Comparison of ENCODE assay signal across 13 mouse cellular contexts in the genomic region with DNA sequence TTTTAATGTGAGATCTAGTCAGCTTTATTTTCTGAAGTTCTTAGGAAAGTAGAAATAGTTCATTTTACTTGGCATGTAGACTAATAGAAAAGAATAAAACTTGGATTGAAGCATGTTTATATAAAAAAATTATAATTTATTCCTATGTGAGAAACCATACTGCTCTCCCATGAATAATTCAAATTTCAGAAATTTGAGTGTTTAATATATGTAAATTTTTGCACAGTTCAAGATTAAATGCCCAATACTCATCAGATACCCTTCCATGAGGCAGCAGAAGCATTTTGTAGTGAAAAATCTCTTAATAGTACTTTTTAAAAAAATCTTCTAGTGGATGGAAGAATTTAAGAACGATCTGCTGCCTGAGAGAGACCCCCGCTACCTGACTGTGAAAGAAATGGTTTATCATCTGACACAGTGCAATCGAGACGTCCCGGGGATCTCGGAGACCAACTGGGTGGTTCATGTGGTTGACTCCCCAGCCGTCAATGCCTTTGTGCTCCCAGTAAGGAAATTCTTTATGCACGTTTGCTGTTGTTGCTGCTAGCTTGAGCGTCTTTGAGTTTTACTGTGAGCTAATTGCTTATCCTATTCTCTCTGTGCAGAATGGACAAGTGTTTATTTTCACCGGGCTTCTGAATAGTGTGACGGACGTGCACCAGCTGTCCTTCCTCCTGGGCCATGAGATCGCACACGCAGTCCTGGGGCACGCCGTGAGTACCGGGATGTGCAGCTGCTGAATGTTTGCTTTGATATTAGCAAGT. TPM values are rescaled to one million over a fixed set of nuclear protein-coding genes. Genes with fewer than 3 reads are reported as not detected.
DNase-seq lines count a peak whose midpoint lies in the region; ATAC-seq lines count a peak whose summit lies in the region.
"Had no signal": no experiment of that assay in that cellular context is flagged by ENCODE, and none has a peak within 500 bp of the region (broad histone marks: within the 10 kb centered on the region; RNA-seq: fewer than 3 reads in every experiment).

No protein-coding gene starts in this region.

- WGBS in kidney, embryonic 16.5 days = 38% methylated on average over 17 of the region's 17 CpGs
- 13% methylated on average over 17 of the region's 17 CpGs for WGBS in forebrain, embryonic 12.5 days
- 38% methylated on average over 17 of the region's 17 CpGs for WGBS in lung, embryonic 16.5 days
- WGBS in neural tube, embryonic 12.5 days = 26% methylated on average over 17 of the region's 17 CpGs
- WGBS in heart, embryonic 10.5 days = 66% methylated on average over 17 of the region's 17 CpGs

- ATAC-seq in kidney, embryonic 16.5 days (ENCODE audit: low FRiP score, low TSS enrichment) = peak; percentile 82
- peak; percentile 88 for ATAC-seq in forebrain, embryonic 12.5 days (ENCODE audit: low FRiP score)
- ATAC-seq in lung, embryonic 16.5 days (ENCODE audit: low read depth) = peak; percentile 96
- peak; percentile 88 for ATAC-seq in neural tube, embryonic 12.5 days (ENCODE audit: low FRiP score, low read depth)

- DNase-seq in kidney, postnatal 25 days = no peak
- DNase-seq in frontal cortex, postnatal 10 days (ENCODE audit: low spot score in 2 of 2) = no peak
- no peak for DNase-seq in heart, embryonic 10.5 days (ENCODE audit: low spot score)
- DNase-seq in right cerebral cortex, postnatal 14 days = no peak
- DNase-seq: cerebellum, adult 18-20 months; right cerebral cortex, postnatal 4 days; thymus, adult 2 months had no signal

- H3K27me3 ChIP-seq in kidney, embryonic 16.5 days (ENCODE audit: insufficient read depth, low read length) = no peaks in the 10 kb centered on the region
- H3K27me3 ChIP-seq in forebrain, embryonic 12.5 days = peaks cover 24% of the 10 kb centered on the region
- H3K27me3 ChIP-seq in lung, embryonic 16.5 days (ENCODE audit: control insufficient read depth, insufficient read depth, low read depth, low read length) = no peaks in the 10 kb centered on the region
- H3K27me3 ChIP-seq in neural tube, embryonic 12.5 days (replicated peaks) = no peaks in the 10 kb centered on the region
- H3K27me3 ChIP-seq in heart, embryonic 10.5 days (ENCODE audit: insufficient read depth, poor library complexity, severe bottlenecking) = no peaks in the 10 kb centered on the region
- H3K27me3 ChIP-seq: CH12.LX had no signal

- H3K4me1 ChIP-seq in kidney, embryonic 16.5 days (ENCODE audit: insufficient read depth, low read length) = peaks cover 3% of the 10 kb centered on the region; the same call in 1 of the 2 replicates
- peaks cover 5% of the 10 kb centered on the region; the same call in 1 of the 2 replicates for H3K4me1 ChIP-seq in forebrain, embryonic 12.5 days
- no peaks in the 10 kb centered on the region; the same call in 1 of the 2 replicates for H3K4me1 ChIP-seq in lung, embryonic 16.5 days (replicated peaks; ENCODE audit: control insufficient read depth, insufficient read depth, low read length)
- no peaks in the 10 kb centered on the region for H3K4me1 ChIP-seq in neural tube, embryonic 12.5 days
- H3K4me1 ChIP-seq in heart, embryonic 10.5 days = no peaks in the 10 kb centered on the region

- H3K9me3 ChIP-seq in kidney, embryonic 16.5 days (ENCODE audit: low read length) = no peaks in the 10 kb centered on the region
- H3K9me3 ChIP-seq in forebrain, embryonic 12.5 days = no peaks in the 10 kb centered on the region
- H3K9me3 ChIP-seq in lung, embryonic 16.5 days (ENCODE audit: control insufficient read depth, low read length) = no peaks in the 10 kb centered on the region
- H3K9me3 ChIP-seq in neural tube, embryonic 12.5 days = no peaks in the 10 kb centered on the region
- no peaks in the 10 kb centered on the region for H3K9me3 ChIP-seq in heart, embryonic 10.5 days

- H3K4me3 ChIP-seq in kidney, embryonic 16.5 days (ENCODE audit: low read length) = no peak overlapping the region
- 0 out of 2 replicates have a peak overlapping the region, but pooled peaks have one; percentile 14 for H3K4me3 ChIP-seq in forebrain, embryonic 12.5 days (replicated peaks)
- peak overlapping the region; percentile 11; the same call in 1 of the 2 replicates for H3K4me3 ChIP-seq in lung, embryonic 16.5 days (ENCODE audit: low read length)
- H3K4me3 ChIP-seq in neural tube, embryonic 12.5 days = no peak overlapping the region
- no peak overlapping the region for H3K4me3 ChIP-seq in heart, embryonic 10.5 days

- 0 out of 2 replicates have a peak overlapping the region, but pooled peaks have one; percentile 2 for H3K4me2 ChIP-seq in kidney, embryonic 16.5 days (replicated peaks; ENCODE audit: low read depth, low read length)
- peak overlapping the region; percentile 27 for H3K4me2 ChIP-seq in forebrain, embryonic 12.5 days
- peak overlapping the region; percentile 27 for H3K4me2 ChIP-seq in lung, embryonic 16.5 days (ENCODE audit: low read depth, low read length)
- H3K4me2 ChIP-seq in neural tube, embryonic 12.5 days (replicated peaks) = peak overlapping the region; percentile 37

- H3K36me3 ChIP-seq in kidney, embryonic 16.5 days (ENCODE audit: insufficient read depth, low read length) = 0 out of 2 replicates have a peak, but pooled peaks cover 5% of the 10 kb centered on the region
- H3K36me3 ChIP-seq in forebrain, embryonic 12.5 days (replicated peaks) = no peaks in the 10 kb centered on the region
- H3K36me3 ChIP-seq in lung, embryonic 16.5 days (ENCODE audit: control insufficient read depth, insufficient read depth, low read length) = 0 out of 2 replicates have a peak, but pooled peaks cover 2% of the 10 kb centered on the region
- no peaks in the 10 kb centered on the region for H3K36me3 ChIP-seq in neural tube, embryonic 12.5 days
- peaks cover 5% of the 10 kb centered on the region; the same call in 1 of the 2 replicates for H3K36me3 ChIP-seq in heart, embryonic 10.5 days

- H3K27ac ChIP-seq in kidney, embryonic 16.5 days (ENCODE audit: low read length) = no peak overlapping the region
- 0 out of 2 replicates have a peak overlapping the region, but pooled peaks have one; percentile 19 for H3K27ac ChIP-seq in forebrain, embryonic 12.5 days
- peak overlapping the region; percentile 53; the same call in 1 of the 2 replicates for H3K27ac ChIP-seq in lung, embryonic 16.5 days (ENCODE audit: low read length)
- H3K27ac ChIP-seq in neural tube, embryonic 12.5 days = no peak overlapping the region
- H3K27ac ChIP-seq in heart, embryonic 10.5 days = no peak overlapping the region

- no peak overlapping the region for H3K9ac ChIP-seq in kidney, embryonic 16.5 days (replicated peaks; ENCODE audit: low read length)
- H3K9ac ChIP-seq in forebrain, embryonic 12.5 days = no peak overlapping the region
- no peak overlapping the region for H3K9ac ChIP-seq in lung, embryonic 16.5 days (ENCODE audit: low read length)
- H3K9ac ChIP-seq in neural tube, embryonic 12.5 days = no peak overlapping the region

RNA-seq across cellular contexts. Expression of gene Oma1, which starts 11.3 kb away (rescaled TPM):
- polyA plus RNA-seq in kidney, embryonic 16.5 days (2015; fragmentation: Nextera tagmentation; extraction: Ambion mirVana) = 25.0 and 27.1 TPM in 2 replicates
- polyA plus RNA-seq in forebrain, embryonic 12.5 days (2016; fragmentation: Nextera tagmentation; extraction: Ambion mirVana) = 12.0 and 13.4 TPM in 2 replicates
- 21.0 and 23.3 TPM in 2 replicates for polyA plus RNA-seq in lung, embryonic 16.5 days (2015; fragmentation: Nextera tagmentation; extraction: Ambion mirVana)
- polyA plus RNA-seq in neural tube, embryonic 12.5 days (2016; fragmentation: Nextera tagmentation; extraction: Ambion mirVana) = 11.7 and 12.3 TPM in 2 replicates
- polyA plus RNA-seq in heart, embryonic 10.5 days (2016; fragmentation: Nextera tagmentation; extraction: Ambion mirVana) = 22.9 and 23.7 TPM in 2 replicates

RNA-seq across cellular contexts. Expression of gene 4921539E11Rik, which starts 34.2 kb away (rescaled TPM):
- not detected in 2 replicates for polyA plus RNA-seq in kidney, embryonic 16.5 days (2015; fragmentation: Nextera tagmentation; extraction: Ambion mirVana)
- 0.08 TPM in 1 of 2 replicates, not detected in the other for polyA plus RNA-seq in forebrain, embryonic 12.5 days (2016; fragmentation: Nextera tagmentation; extraction: Ambion mirVana)
- polyA plus RNA-seq in lung, embryonic 16.5 days (2015; fragmentation: Nextera tagmentation; extraction: Ambion mirVana) = not detected in 2 replicates
- not detected in 2 replicates for polyA plus RNA-seq in neural tube, embryonic 12.5 days (2016; fragmentation: Nextera tagmentation; extraction: Ambion mirVana)
- polyA plus RNA-seq in heart, embryonic 10.5 days (2016; fragmentation: Nextera tagmentation; extraction: Ambion mirVana) = not detected in 2 replicates
- polyA plus RNA-seq: liver, adult 2 months; thymus, adult 2 months had no signal

Comparison
In these comparisons a context has a peak if more than half of its experiments do, and no peak if none do; other contexts are left out.
1. H3K27ac ChIP-seq: peak in forebrain, embryonic 12.5 days (single experiment) and lung, embryonic 16.5 days (single experiment); none in kidney, embryonic 16.5 days (single experiment), neural tube, embryonic 12.5 days (single experiment) and heart, embryonic 10.5 days (single experiment).
2. H3K4me3 ChIP-seq: peak in forebrain, embryonic 12.5 days (single experiment) and lung, embryonic 16.5 days (single experiment); none in kidney, embryonic 16.5 days (single experiment), neural tube, embryonic 12.5 days (single experiment) and heart, embryonic 10.5 days (single experiment).
3. Peak in every context shown above with its lines, with median percentiles within 50 percentile points of each other: ATAC-seq and H3K4me2 ChIP-seq.